Mouse (Mus musculus) kidney, postnatal 4 days (tissue): ENCODE results near the gene Samt4.
"Not testable (repeated sequence)": the region's sequence is repeated elsewhere in the genome, so short reads cannot be mapped to it uniquely, and the experiment has no call there.

Experiments used
- DNase-seq, 2 experiments: peaks; one replicate each; pipeline ENCODE4 v3.0.0; 2021; ENCODE audit warnings: mixed read lengths in 2 of 2

Samt4 gene

GRCm38 (mm10) chrX:154481702-154482101, at the start of gene Samt4:
Gene Samt4, plus strand, starts transcription at chrX:154482002.
- no peak for DNase-seq

- not testable (repeated sequence) for DNase-seq
Measured at GRCm38 (mm10) chrX:154443696-154444095, 38.1 kb upstream of the Samt4 start.

- DNase-seq, result not testable (repeated sequence)
Measured at GRCm38 (mm10) chrX:154468386-154468785, 13.4 kb upstream of the Samt4 start.
